Mouse (Mus musculus) C2C12 (cell line): ENCODE data around the gene Sel1l3.

Experiments used
- CEBPB ChIP-seq: IDR thresholded peaks from one replicate; pipeline ENCODE4 v1.6.1; 2011; ENCODE audit warnings: low read depth, mild to moderate bottlenecking, control low read depth, moderate library complexity
- CTCF ChIP-seq: IDR thresholded peaks from one replicate; pipeline ENCODE4 v1.5.1; 2011; ENCODE audit not compliant: control insufficient read depth, insufficient read depth, insufficient read length
- MAX ChIP-seq: IDR thresholded peaks from one replicate; pipeline ENCODE4 v1.6.1; 2011; ENCODE audit warnings: mild to moderate bottlenecking, control low read depth
- MYOD1 ChIP-seq: IDR thresholded peaks from one replicate; pipeline ENCODE4 v1.6.1; 2011; ENCODE audit warnings: low read depth; ENCODE audit not compliant: control insufficient read depth, insufficient read length
- MYOG ChIP-seq: IDR thresholded peaks from one replicate; pipeline ENCODE4 v1.6.1; 2011; ENCODE audit not compliant: control insufficient read depth, insufficient read length; ENCODE audit errors: extremely low read depth
- USF1 ChIP-seq: IDR thresholded peaks from one replicate; pipeline ENCODE4 v1.6.1; 2011; ENCODE audit warnings: low read depth, mild to moderate bottlenecking, control low read depth, moderate library complexity

GRCm38 (mm10) chr5:53148960-53149685 is 64.6 kb downstream of the Sel1l3 start:
- no peak for TF ChIP-seq CTCF
- no peak for TF ChIP-seq MAX
- TF ChIP-seq USF1, result no peak
- TF ChIP-seq MYOD1, result no peak
- no peak for TF ChIP-seq CEBPB
- no peak for TF ChIP-seq MYOG
